Mouse (Mus musculus): Measurements from ENCODE around the gene Cfap36. TPM values are rescaled to one million over a fixed set of nuclear protein-coding genes. Genes with fewer than 3 reads are reported as not detected.

The Cfap36 gene
- polyA plus RNA-seq, 1 experiment = 2.0 TPM

GRCm38 (mm10) chr11:29233569-29233968, 13.6 kb downstream of the Cfap36 start:
- Histone ChIP-seq H3K4me3 (ENCODE audit: extremely low read depth, insufficient read depth, insufficient read length) (no peak overlapping the region), H3K36me3 (ENCODE audit: control insufficient read depth, insufficient read depth, low read length) (peaks cover 12% of the 10 kb centered on the region), H3K27ac (ENCODE audit: insufficient read depth, low read length) (no peak overlapping the region), H3K27me3 (ENCODE audit: control insufficient read depth, insufficient read depth, low read length) (no peaks in the 10 kb centered on the region), H3K4me1 (ENCODE audit: control insufficient read depth, insufficient read depth, insufficient read length) (no peaks in the 10 kb centered on the region)
- DNase-seq (ENCODE audit: low read depth in 1 of 2, low spot score in 2 of 2) = no peak
- WGBS = 90% methylated on average over 1 of the region's 1 CpGs
- TF ChIP-seq CTCF (IDR thresholded peaks at IDR 0.05; ENCODE audit: extremely low read depth, insufficient read depth, insufficient read length, insufficient replicate concordance) (no peak), POLR2A (IDR thresholded peaks at IDR 0.05; ENCODE audit: low read depth, low read length) (no peak)

GRCm38 (mm10) chr11:29228957-29229356, 18.3 kb downstream of the Cfap36 start:
- 88% methylated on average over 2 of the region's 2 CpGs for WGBS
- TF ChIP-seq POLR2A (IDR thresholded peaks at IDR 0.05; ENCODE audit: low read depth, low read length) (no peak), CTCF (IDR thresholded peaks at IDR 0.05; ENCODE audit: extremely low read depth, insufficient read depth, insufficient read length, insufficient replicate concordance) (no peak)
- H3K27me3 ChIP-seq (ENCODE audit: control insufficient read depth, insufficient read depth, low read length) = no peaks in the 10 kb centered on the region
- H3K4me3 ChIP-seq (ENCODE audit: extremely low read depth, insufficient read depth, insufficient read length) = no peak overlapping the region
- H3K4me1 ChIP-seq (ENCODE audit: control insufficient read depth, insufficient read depth, insufficient read length) = no peaks in the 10 kb centered on the region
- no peak for DNase-seq (ENCODE audit: low read depth in 1 of 2, low spot score in 2 of 2)
- H3K36me3 ChIP-seq (ENCODE audit: control insufficient read depth, insufficient read depth, low read length) = peaks cover 24% of the 10 kb centered on the region
- no peak overlapping the region for H3K27ac ChIP-seq (ENCODE audit: insufficient read depth, low read length)

GRCm38 (mm10) chr11:29224754-29225153, 22.5 kb downstream of the Cfap36 start:
- WGBS = 84% methylated on average over 2 of the region's 2 CpGs
- H3K27ac ChIP-seq (ENCODE audit: insufficient read depth, low read length) = no peak overlapping the region
- DNase-seq (ENCODE audit: low read depth in 1 of 2, low spot score in 2 of 2) = no peak
- H3K4me3 ChIP-seq (ENCODE audit: extremely low read depth, insufficient read depth, insufficient read length) = no peak overlapping the region
- no peaks in the 10 kb centered on the region for H3K4me1 ChIP-seq (ENCODE audit: control insufficient read depth, insufficient read depth, insufficient read length)
- TF ChIP-seq CTCF (IDR thresholded peaks at IDR 0.05; ENCODE audit: extremely low read depth, insufficient read depth, insufficient read length, insufficient replicate concordance) (no peak), POLR2A (IDR thresholded peaks at IDR 0.05; ENCODE audit: low read depth, low read length) (no peak)
- no peaks in the 10 kb centered on the region for H3K27me3 ChIP-seq (ENCODE audit: control insufficient read depth, insufficient read depth, low read length)
- peaks cover 43% of the 10 kb centered on the region for H3K36me3 ChIP-seq (ENCODE audit: control insufficient read depth, insufficient read depth, low read length)

GRCm38 (mm10) chr11:29222310-29222709, 24.9 kb downstream of the Cfap36 start:
- WGBS = 85% methylated on average over 5 of the region's 5 CpGs
- no peak for TF ChIP-seq CTCF (IDR thresholded peaks at IDR 0.05; ENCODE audit: extremely low read depth, insufficient read depth, insufficient read length, insufficient replicate concordance)
- TF ChIP-seq POLR2A (IDR thresholded peaks at IDR 0.05; ENCODE audit: low read depth, low read length) = no peak
- H3K4me1 ChIP-seq (ENCODE audit: control insufficient read depth, insufficient read depth, insufficient read length) = no peaks in the 10 kb centered on the region

GRCm38 (mm10) chr11:29219055-29219454, 28.2 kb downstream of the Cfap36 start:
- no peak for DNase-seq (ENCODE audit: low read depth in 1 of 2, low spot score in 2 of 2)
- H3K27me3 ChIP-seq (ENCODE audit: control insufficient read depth, insufficient read depth, low read length) = no peaks in the 10 kb centered on the region
- no peak for TF ChIP-seq CTCF (IDR thresholded peaks at IDR 0.05; ENCODE audit: extremely low read depth, insufficient read depth, insufficient read length, insufficient replicate concordance)
- no peak for TF ChIP-seq POLR2A (IDR thresholded peaks at IDR 0.05; ENCODE audit: low read depth, low read length)
- H3K27ac ChIP-seq (ENCODE audit: insufficient read depth, low read length) = no peak overlapping the region
- H3K4me3 ChIP-seq (ENCODE audit: extremely low read depth, insufficient read depth, insufficient read length) = no peak overlapping the region
- H3K36me3 ChIP-seq (ENCODE audit: control insufficient read depth, insufficient read depth, low read length) = peaks cover 41% of the 10 kb centered on the region
- no peaks in the 10 kb centered on the region for H3K4me1 ChIP-seq (ENCODE audit: control insufficient read depth, insufficient read depth, insufficient read length)

More at GRCm38 (mm10) chr11:29222310-29222709, 24.9 kb downstream of the Cfap36 start:
- no peak overlapping the region for H3K27ac ChIP-seq (ENCODE audit: insufficient read depth, low read length)
- peaks cover 36% of the 10 kb centered on the region for H3K36me3 ChIP-seq (ENCODE audit: control insufficient read depth, insufficient read depth, low read length)
- no peaks in the 10 kb centered on the region for H3K27me3 ChIP-seq (ENCODE audit: control insufficient read depth, insufficient read depth, low read length)
- H3K4me3 ChIP-seq (ENCODE audit: extremely low read depth, insufficient read depth, insufficient read length) = no peak overlapping the region
- no peak for DNase-seq (ENCODE audit: low read depth in 1 of 2, low spot score in 2 of 2)

GRCm38 (mm10) chr11:29216196-29216595, 31.0 kb downstream of the Cfap36 start:
- no peak overlapping the region for H3K27ac ChIP-seq (ENCODE audit: insufficient read depth, low read length)
- no peaks in the 10 kb centered on the region for H3K27me3 ChIP-seq (ENCODE audit: control insufficient read depth, insufficient read depth, low read length)
- DNase-seq (ENCODE audit: low read depth in 1 of 2, low spot score in 2 of 2) = no peak
- peaks cover 37% of the 10 kb centered on the region for H3K36me3 ChIP-seq (ENCODE audit: control insufficient read depth, insufficient read depth, low read length)
- no peak overlapping the region for H3K4me3 ChIP-seq (ENCODE audit: extremely low read depth, insufficient read depth, insufficient read length)
- WGBS = 86% methylated on average over 2 of the region's 2 CpGs
- no peaks in the 10 kb centered on the region for H3K4me1 ChIP-seq (ENCODE audit: control insufficient read depth, insufficient read depth, insufficient read length)
- TF ChIP-seq CTCF (IDR thresholded peaks at IDR 0.05; ENCODE audit: extremely low read depth, insufficient read depth, insufficient read length, insufficient replicate concordance) = no peak
- TF ChIP-seq POLR2A (IDR thresholded peaks at IDR 0.05; ENCODE audit: low read depth, low read length) = no peak

- no peak for DNase-seq (ENCODE audit: low read depth in 1 of 2, low spot score in 2 of 2)
- Histone ChIP-seq H3K4me1 (ENCODE audit: control insufficient read depth, insufficient read depth, insufficient read length) (no peaks in the 10 kb centered on the region), H3K27me3 (ENCODE audit: control insufficient read depth, insufficient read depth, low read length) (no peaks in the 10 kb centered on the region), H3K4me3 (ENCODE audit: extremely low read depth, insufficient read depth, insufficient read length) (no peak overlapping the region), H3K36me3 (ENCODE audit: control insufficient read depth, insufficient read depth, low read length) (peaks cover 22% of the 10 kb centered on the region), H3K27ac (ENCODE audit: insufficient read depth, low read length) (no peak overlapping the region)
- 92% methylated on average over 2 of the region's 2 CpGs for WGBS
- no peak for TF ChIP-seq POLR2A (IDR thresholded peaks at IDR 0.05; ENCODE audit: low read depth, low read length)
- TF ChIP-seq CTCF (IDR thresholded peaks at IDR 0.05; ENCODE audit: extremely low read depth, insufficient read depth, insufficient read length, insufficient replicate concordance) = no peak
Measured at GRCm38 (mm10) chr11:29209774-29210173, 37.4 kb downstream of the Cfap36 start.
